Mouse (Mus musculus) erythroblast, embryonic 14.5 days (primary cell): ENCODE data around the gene Mafg.

Experiments
- GATA1 ChIP-seq: IDR thresholded peaks from 2 replicates; pipeline ENCODE4 v1.6.1; 2012; ENCODE audit warnings: low read length, inconsistent platforms, mixed read lengths
- TAL1 ChIP-seq: IDR thresholded peaks from 3 replicates; pipeline ENCODE4 v1.6.1; 2012; ENCODE audit warnings: low read length, inconsistent platforms, mixed read lengths

DNA sequence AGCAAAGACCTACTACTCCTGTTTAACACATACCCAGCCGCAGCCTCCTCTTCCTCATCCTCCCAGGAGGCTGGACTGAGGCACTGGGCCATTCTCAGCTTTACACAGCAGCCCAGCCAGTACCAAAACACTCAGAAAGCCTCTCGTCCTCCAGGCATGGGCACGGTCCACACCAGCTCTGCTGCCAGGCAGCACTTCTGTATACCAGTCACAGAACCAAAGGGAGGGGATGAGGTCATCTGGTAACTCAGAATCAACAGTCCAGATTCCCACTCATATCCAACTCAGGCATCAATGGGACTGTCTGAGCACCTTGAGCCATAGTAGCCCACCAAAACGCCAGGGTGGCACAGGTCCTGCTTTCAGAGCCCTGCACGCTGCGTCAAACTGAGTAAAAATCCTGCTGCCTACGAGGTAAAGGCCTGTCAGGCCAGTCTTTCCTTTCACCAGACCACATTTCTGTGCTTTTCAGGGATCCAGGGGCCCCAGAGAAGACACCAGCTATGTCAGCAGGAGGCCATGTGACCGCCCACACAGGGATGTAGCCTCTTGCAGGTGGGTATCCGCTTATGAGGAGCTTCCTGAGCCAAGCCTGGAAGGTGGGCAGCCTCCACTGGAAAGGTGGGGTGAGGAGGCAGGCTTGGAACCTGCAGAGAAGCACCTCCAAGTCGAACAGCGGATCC lies 6.5 kb downstream of the Mafg start:
- TF ChIP-seq TAL1: no peak
- TF ChIP-seq GATA1: no peak
